Mouse (Mus musculus) naive thymus-derived CD4-positive, alpha-beta T cell, adult 2 months (primary cell): Measurements from ENCODE around the gene Tfdp1.
A peak's percentile ranks its signal among the peaks of the same experiment; 100 is the strongest.

Source experiments
- DNase-seq: peaks from one replicate; pipeline ENCODE4 v3.0.0-alpha.2; 2011; ENCODE audit warnings: low read depth

Tfdp1 gene

GRCm38 (mm10) chr8:13353155-13353833 lies 14.7 kb downstream of the Tfdp1 start:
- no peak for DNase-seq

GRCm38 (mm10) chr8:13353883-13354282 lies 15.3 kb downstream of the Tfdp1 start:
- no peak for DNase-seq

DNA sequence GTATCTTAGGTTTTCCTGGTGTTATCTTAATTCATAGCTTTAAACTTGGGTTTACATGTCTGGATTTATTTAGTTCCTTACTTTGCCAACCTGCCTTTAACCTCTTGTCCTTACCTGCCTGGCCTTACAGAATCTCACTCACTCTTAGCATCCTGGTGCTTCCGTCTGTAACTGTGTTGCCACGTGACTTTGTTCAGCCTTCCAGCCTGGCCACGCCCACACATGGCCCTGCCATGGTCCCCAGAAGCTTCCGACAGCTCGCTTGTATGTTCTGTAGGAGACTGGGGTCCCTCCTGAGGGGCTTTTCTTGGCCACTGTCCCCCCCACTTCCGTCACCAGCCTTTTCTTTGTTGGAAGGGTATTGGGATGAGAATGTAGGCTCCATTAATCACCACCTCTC lies 17.7 kb downstream of the Tfdp1 start:
- DNase-seq: no peak

DNA sequence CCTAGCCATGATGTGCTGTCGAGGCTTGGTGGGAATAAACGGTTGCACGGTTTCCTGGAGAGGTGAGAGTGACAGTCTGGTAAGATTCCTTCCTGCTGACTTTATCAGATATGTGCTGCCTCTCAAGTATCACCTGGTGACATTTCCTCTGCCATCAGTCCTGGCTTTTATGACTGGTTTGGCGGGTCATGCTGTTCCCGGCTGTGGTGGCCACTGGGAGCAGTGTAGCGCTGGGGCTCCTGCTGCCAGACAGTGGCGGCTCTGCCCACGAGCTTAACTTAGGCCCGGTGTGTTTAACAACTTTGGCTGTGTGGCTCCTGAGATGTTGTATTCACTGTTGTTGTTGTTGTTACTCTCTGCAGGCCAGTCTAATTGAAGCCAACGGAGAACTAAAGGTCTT lies 18.1 kb downstream of the Tfdp1 start:
- no peak for DNase-seq

GRCm38 (mm10) chr8:13360213-13360612 lies 21.7 kb downstream of the Tfdp1 start:
- DNase-seq: no peak

- peak; percentile 13 for DNase-seq
These were observed 23.3 kb downstream of the Tfdp1 start for GRCm38 (mm10) chr8:13361865-13362264.

- DNase-seq: no peak
These were observed 34.7 kb downstream of the Tfdp1 start for GRCm38 (mm10) chr8:13373151-13373662.

- DNase-seq: no peak
These were observed 43.1 kb downstream of the Tfdp1 start for GRCm38 (mm10) chr8:13381630-13382029.

DNA sequence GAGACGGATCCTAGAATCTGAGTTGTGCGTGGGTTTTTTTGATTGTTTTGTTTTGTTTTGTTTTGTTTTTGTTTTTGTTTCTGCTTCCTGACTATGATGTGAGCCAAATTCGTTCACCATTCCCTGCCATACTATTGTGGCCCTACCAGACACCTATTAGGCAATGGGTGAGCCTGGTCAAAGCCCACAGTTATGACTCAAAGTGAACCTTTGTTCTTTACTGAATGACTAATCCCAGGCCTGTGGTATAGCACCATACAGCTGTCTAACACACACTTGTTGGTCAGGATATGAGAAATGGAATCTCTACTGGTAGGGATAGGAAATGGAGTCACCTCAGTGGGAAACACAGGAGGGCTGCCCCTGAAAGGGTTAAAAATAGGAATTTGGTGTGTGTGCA lies 44.0 kb downstream of the Tfdp1 start:
- no peak for DNase-seq

- DNase-seq: no peak
These were observed 44.4 kb downstream of the Tfdp1 start for GRCm38 (mm10) chr8:13382999-13383398.

DNA sequence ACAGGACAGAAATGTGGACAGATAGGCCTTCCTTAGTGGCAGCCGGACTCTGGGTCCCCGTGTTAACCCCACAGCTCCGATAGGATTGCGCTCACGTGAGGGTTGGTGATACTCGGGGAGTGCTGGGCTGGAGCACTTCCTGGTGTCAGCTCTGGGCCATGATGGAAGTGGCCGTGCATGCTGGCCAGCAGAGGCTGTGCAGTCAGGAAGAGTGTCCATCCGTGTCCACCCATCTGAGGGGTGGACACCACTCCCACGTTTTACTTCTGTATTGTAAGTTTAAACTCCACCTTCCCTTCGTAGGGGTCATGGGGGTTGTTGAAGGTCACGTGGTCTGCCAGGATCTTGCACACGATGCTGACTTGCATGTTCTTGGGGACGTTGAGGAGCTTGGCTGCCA lies 47.8 kb downstream of the Tfdp1 start:
- DNase-seq: no peak

DNA sequence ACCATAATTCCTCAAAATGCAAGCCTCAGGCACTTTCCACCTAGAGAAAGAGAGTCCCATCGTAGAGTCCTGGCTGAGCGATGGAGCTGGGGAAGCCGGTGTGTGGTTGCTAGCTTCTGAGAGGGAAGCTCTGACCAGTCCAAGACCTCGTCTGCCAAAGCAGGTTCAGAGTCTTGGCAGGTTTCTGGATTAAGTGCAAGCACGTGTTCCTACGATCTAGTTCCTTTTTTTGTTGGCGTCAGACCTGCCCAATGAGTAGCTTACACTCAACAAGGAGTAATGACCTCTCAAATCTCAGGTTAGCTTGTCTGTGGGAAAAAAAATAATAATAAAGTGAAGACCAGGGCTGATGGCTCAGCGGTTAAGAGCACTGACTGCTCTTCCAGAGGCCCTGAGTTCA lies 49.2 kb downstream of the Tfdp1 start:
- no peak for DNase-seq

DNA sequence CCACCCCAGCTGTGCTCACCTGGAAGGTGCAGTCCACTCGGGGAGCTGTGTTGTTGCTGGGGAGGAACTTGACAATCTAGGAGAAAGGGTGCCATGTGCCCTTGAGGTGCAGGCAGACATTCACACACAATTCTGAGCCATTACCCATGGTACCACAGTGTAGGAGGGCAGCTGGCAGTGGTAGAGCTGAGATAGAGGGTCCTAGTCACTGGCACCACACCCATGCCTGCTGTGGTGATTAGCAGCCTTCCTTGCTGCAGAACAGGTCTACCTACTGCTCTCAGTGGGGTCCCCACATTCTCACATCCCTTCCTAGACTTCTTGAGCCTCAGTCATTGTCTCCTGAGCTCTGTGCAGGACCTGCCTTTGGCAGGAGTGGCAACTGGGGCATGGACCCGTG lies 50.2 kb downstream of the Tfdp1 start:
- no peak for DNase-seq

DNA sequence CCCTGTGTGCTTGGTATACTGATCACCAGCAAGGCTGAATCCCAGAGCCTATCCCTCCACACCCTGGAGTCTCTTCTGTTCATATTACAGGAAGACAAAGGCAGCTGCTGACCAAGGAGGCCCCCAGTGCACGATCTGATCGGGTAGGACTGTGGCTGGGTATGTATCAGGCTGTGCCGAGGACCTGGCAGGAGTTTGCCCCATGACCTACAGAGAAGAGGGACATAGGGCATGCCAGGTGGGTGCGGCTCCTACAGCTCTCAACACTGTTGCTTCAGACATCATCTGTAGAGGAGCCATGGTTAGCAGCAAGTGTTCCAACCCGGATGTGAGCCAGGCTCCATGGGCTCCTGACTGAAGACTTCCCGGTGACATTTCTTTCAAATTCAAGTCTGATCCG lies 55.3 kb downstream of the Tfdp1 start:
- DNase-seq: no peak

DNA sequence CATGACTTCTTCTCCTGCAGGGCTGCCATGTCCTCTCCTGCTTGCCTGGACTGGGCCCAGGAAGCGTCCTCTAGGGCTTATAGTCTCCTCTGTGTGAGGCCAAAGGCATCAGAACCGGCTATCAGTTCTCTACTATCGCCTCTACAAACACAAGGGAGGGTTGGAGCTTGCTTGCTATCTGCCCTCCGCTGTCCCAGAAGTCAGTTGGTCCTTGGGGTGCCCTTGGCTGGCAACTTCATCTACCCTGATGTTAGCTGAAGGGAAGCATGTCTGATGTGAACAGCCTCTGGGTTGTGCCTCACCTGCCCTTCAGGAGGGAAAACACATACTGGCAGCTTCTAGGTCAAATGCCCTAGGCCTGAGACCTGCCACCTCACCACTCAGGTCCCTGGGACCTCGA lies 58.2 kb downstream of the Tfdp1 start, which contains the start of gene Atp4b:
TSS of gene Atp4b (minus strand) at position 101 of the 400 bp plus-strand sequence.
- no peak for DNase-seq

DNA sequence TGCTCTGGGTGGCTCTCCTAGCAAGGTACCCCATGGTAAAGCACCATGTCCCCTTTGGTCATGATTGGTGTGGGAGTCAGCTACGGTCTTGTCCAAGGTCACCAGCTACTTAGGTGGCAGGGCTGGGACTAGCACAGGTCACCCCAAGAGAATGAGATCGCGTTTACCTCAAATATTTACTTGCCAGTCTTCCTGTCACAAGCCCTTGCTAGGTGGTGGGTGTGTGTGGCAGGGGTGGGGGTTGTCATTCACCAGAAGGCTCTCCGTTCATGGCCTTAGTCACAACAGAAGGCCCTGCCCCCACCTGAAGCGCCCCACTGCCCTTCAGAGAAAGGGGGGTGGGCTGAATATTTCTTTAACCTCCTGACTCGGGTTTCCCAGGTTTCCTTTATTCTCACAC lies 65.0 kb downstream of the Tfdp1 start:
- no peak for DNase-seq

GRCm38 (mm10) chr8:13404666-13405131 lies 66.1 kb downstream of the Tfdp1 start, which contains the start of gene Grk1:
TSS of gene Grk1 (plus strand) at chr8:13405081.
- DNase-seq: no peak

GRCm38 (mm10) chr8:13406011-13406410 lies 67.5 kb downstream of the Tfdp1 start:
- DNase-seq: no peak

GRCm38 (mm10) chr8:13411597-13411996 lies 73.0 kb downstream of the Tfdp1 start:
- DNase-seq: peak; percentile 77

DNA sequence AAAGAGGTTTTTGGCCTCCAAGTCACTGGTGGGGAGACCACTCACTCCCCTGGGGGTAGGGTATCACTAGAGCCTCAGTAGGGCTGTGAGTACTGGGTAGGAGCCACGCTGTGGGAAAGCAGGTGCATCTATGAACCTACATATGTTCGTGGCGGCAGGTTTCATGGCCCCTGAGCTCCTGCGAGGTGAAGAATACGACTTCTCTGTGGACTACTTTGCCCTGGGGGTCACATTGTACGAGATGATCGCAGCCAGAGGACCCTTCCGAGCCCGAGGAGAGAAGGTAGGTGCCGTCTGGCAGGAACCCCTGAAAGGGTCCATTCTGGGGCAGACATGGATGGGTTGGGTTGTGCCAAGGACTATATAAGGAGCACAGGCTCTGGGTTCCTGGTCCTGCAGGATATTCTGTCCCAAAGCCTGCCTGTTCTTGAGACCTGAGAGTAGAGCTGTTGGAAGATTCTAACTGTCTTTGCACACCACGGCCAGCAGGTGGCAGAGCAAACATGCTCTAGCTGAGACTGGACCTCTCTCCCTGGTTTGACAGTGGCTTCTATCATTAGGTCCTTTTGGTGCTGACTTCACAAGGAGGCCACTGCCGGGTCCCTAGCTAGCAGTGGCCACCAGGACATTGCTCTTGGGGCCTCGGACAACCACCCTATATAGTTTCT lies 74.5 kb downstream of the Tfdp1 start:
- DNase-seq: peak; percentile 66

- no peak for DNase-seq
These were observed 75.4 kb downstream of the Tfdp1 start for GRCm38 (mm10) chr8:13413823-13414390.

GRCm38 (mm10) chr8:13415879-13416278 lies 77.3 kb downstream of the Tfdp1 start:
- DNase-seq: no peak

DNA sequence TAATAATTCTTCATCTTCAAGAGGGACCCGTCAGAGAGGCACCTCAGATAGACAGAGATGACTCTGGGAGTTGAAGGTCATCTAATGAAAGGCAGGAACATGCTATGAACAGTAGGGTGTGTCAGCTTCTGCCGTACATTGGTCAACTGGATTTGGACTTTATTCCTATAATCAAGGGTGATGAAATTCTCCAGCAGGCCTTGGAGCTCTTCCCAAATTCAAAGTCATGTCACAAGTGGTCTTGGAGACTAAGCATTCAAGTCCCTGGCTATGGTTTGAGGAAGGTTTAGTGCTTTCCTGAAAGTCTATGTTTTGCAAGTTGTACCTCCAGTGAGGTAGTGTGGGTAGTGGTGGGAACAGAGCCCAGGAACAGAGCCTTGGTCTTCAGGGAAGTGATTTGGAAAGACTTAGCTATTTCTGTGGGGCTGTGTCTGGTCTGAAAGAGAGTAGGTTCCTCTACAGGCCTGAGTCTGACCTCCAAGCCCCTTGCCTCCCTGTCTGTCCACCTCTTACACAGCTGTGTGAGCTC lies 80.6 kb downstream of the Tfdp1 start:
- no peak for DNase-seq
